Mouse (Mus musculus): Measurements from ENCODE around the gene Nxn. TPM values are rescaled to one million over a fixed set of nuclear protein-coding genes. Genes with fewer than 3 reads are reported as not detected.

The Nxn gene
- polyA plus RNA-seq, 1 experiment from 2014 or later, result 58.6 TPM

DNA sequence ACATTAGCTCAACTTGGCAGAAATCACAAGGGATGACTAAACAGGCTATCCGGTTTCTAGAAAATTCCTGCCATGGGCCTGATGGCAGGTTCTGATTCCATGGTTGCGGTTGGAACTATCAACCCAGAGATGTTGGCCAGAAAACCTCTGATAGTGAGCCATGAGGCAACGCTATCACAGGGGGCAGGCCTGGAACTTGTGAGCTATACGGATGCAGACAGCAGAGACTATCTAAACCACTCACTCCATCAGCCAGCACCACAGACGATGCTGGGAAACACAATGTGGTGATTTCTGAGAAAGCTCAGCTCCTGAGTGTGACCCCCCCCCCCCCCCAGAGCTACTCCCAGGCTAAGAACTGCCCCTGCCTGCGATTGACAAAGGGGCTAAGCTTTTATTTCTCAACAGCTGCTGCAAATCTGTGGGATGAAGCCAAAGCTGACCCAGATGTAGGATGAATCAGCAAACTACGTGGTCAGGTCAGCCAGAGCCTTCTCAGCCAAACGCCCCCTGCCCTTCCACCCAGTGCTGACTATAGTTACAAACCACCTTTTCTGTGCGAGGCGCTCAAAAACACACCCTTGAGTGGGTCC is 112.3 kb downstream of the Nxn start:
- 0 out of 2 replicates have a peak overlapping the region, but pooled peaks have one; percentile 13 for H3K27ac ChIP-seq
- ATAC-seq (ENCODE audit: low FRiP score), result no peak
- no peak overlapping the region for H3K9ac ChIP-seq
- H3K4me3 ChIP-seq (replicated peaks), result no peak overlapping the region
- H3K9me3 ChIP-seq, result no peaks in the 10 kb centered on the region; the same call in 1 of the 2 replicates
- no peaks in the 10 kb centered on the region for H3K27me3 ChIP-seq
- peaks cover 55% of the 10 kb centered on the region for H3K4me1 ChIP-seq
- H3K36me3 ChIP-seq (replicated peaks), result no peaks in the 10 kb centered on the region
- H3K4me2 ChIP-seq, result no peak overlapping the region
- WGBS, result 64% methylated on average over 10 of the region's 10 CpGs

DNA sequence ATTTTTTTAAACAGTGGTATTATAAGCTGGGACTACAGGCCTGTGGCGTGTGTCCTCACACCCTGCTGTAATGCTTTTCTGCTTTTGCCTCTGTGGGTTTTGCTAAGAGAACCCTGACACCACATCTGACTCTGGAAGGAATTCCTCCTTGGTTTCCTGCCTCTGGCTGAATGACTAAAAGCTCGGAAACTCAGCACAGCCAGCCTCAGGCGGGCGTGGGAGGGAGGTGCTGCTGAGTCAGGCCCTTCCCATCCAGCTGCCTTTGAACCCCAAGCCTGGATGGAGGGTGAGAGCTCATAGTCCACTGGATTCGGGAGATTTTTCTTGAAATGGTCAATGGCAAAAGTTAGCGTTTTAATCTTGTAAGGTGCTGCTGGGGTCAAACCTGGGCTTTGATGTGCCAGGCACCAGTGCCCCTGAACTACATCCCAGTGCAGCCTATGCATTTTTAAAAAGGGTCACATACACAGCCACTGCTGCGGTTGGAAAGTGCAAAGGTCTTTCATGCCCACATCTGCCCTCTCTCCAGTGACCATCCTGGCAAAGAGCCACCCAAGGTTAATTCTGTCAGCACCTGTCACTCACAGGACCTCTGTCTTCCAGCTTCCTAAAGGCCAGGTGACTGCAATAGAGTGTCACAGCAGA is 113.4 kb downstream of the Nxn start:
- peaks cover 49% of the 10 kb centered on the region for H3K4me1 ChIP-seq
- H3K27me3 ChIP-seq, result no peaks in the 10 kb centered on the region
- no peaks in the 10 kb centered on the region for H3K36me3 ChIP-seq (replicated peaks)
- 0 out of 2 replicates have a peak overlapping the region, but pooled peaks have one; percentile 25 for H3K27ac ChIP-seq
- H3K9ac ChIP-seq, result no peak overlapping the region
- H3K4me3 ChIP-seq (replicated peaks), result no peak overlapping the region
- no peak for ATAC-seq (ENCODE audit: low FRiP score)
- no peak overlapping the region for H3K4me2 ChIP-seq
- no peaks in the 10 kb centered on the region; the same call in 1 of the 2 replicates for H3K9me3 ChIP-seq
- WGBS, result 74% methylated on average over 7 of the region's 7 CpGs

- Histone ChIP-seq H3K4me1 (peaks cover 46% of the 10 kb centered on the region), H3K4me2 (no peak overlapping the region), H3K4me3 (replicated peaks) (no peak overlapping the region), H3K27ac (no peak overlapping the region), H3K9me3 (no peaks in the 10 kb centered on the region; the same call in 1 of the 2 replicates), H3K36me3 (replicated peaks) (no peaks in the 10 kb centered on the region), H3K9ac (no peak overlapping the region), H3K27me3 (no peaks in the 10 kb centered on the region)
- WGBS, result 97% methylated on average over 6 of the region's 6 CpGs
- no peak for ATAC-seq (ENCODE audit: low FRiP score)
These were observed 115.1 kb downstream of the Nxn start for GRCm38 (mm10) chr11:76283841-76284240.

DNA sequence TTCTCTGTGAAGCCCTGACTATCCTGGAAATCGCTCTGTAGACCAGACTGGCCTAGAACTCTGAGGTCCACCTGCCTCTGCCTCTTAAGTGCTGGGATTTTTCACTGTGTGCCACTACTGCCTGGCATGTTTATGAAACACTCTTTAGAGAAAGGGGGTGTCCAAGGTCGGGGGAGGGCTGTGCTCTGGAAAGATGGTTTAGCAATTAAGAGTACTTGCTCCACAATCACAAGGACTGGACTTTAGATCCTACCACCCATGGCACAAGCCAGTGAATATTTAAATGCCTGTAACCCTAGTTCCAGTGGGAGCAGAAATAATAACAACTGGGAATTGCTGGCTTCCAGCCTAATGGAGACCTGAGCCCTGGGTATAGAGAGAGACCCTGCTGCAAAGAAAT is 119.0 kb downstream of the Nxn start:
- H3K4me3 ChIP-seq (replicated peaks), result no peak overlapping the region
- peaks cover 6% of the 10 kb centered on the region; the same call in 1 of the 2 replicates for H3K36me3 ChIP-seq (replicated peaks)
- no peak for ATAC-seq (ENCODE audit: low FRiP score)
- H3K27me3 ChIP-seq, result no peaks in the 10 kb centered on the region
- 66% methylated on average over 2 of the region's 2 CpGs for WGBS
- H3K9ac ChIP-seq, result no peak overlapping the region
- H3K4me1 ChIP-seq, result peaks cover 17% of the 10 kb centered on the region
- H3K9me3 ChIP-seq, result no peaks in the 10 kb centered on the region; the same call in 1 of the 2 replicates
- peak overlapping the region; percentile 50 for H3K27ac ChIP-seq
- H3K4me2 ChIP-seq, result no peak overlapping the region

DNA sequence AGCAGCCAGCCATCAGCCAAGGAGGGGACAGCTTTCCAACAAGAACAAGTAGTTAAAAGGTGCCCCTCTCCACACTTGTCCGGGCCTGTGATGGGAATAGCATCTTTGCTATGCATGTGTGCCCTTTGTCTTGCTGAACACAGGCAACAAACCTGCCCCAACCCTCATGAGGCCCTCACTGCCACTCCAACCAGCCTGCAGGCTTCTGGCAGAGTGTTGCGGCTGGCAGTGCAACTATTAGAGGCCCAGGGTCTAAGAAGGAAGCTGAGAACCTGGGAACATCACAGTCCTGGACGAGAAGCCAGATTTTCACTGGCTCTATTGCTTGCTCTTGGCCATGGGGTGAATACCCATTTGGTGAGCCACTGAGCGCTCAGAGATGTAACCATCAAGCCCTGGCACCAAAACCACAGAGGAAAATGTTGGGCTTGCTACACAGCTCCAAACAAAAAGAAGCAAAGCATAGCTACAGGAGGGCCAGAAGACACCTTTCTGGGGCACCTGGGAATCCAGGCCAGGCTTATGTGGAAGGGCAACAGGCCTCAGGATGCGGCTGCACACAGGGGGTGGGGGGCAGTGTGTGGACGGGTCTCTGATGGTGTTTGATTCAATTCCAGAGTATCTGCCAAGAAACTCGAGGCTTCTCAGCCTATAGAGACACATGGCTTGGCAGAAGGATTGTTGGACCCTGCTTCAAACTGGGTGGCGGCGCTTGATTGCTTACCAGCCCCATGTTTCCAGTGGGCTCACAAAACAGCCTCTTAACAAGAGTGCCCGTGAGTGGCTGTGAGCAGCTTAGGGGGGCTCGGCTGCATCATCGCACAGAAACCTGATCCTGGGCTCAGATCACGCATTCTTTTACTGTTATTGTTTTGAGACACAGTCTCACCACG is 119.7 kb downstream of the Nxn start:
- no peak for ATAC-seq (ENCODE audit: low FRiP score)
- WGBS, result 50% methylated on average over 14 of the region's 14 CpGs
- H3K27ac ChIP-seq, result peak overlapping the region; percentile 50

DNA sequence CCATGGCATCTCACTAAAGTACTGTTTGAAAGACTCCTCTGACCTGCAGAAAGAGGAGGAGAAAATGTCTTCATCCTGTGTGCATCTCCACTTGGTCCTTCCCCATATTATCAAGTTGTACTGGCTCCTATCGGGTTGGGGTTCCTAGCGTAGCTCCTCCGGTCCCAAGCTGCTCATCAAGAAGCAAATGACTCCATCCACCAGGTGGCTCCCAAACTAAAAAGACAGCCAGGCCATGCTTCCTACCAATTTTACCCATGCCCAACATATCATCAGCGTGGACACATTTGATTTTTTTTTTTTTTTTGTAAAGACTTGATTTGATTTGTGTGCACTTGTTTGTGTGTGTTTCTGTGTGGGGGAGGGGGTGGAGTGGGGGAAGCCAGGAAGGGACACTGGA is 126.5 kb downstream of the Nxn start:
- 90% methylated on average over 4 of the region's 4 CpGs for WGBS
- H3K4me3 ChIP-seq (replicated peaks), result no peak overlapping the region
- H3K9me3 ChIP-seq, result no peaks in the 10 kb centered on the region
- no peak overlapping the region for H3K9ac ChIP-seq
- peaks cover 16% of the 10 kb centered on the region for H3K4me1 ChIP-seq
- H3K4me2 ChIP-seq, result no peak overlapping the region
- no peak overlapping the region for H3K27ac ChIP-seq
- no peaks in the 10 kb centered on the region for H3K27me3 ChIP-seq
- no peak for ATAC-seq (ENCODE audit: low FRiP score)
- H3K36me3 ChIP-seq (replicated peaks), result peaks cover 29% of the 10 kb centered on the region

More for the DNA sequence above, 119.7 kb downstream of the Nxn start:
- no peak overlapping the region for H3K4me2 ChIP-seq
- H3K9me3 ChIP-seq, result no peaks in the 10 kb centered on the region; the same call in 1 of the 2 replicates
- no peaks in the 10 kb centered on the region for H3K27me3 ChIP-seq
- peaks cover 7% of the 10 kb centered on the region; the same call in 1 of the 2 replicates for H3K36me3 ChIP-seq (replicated peaks)
- H3K4me1 ChIP-seq, result peaks cover 17% of the 10 kb centered on the region
- no peak overlapping the region for H3K4me3 ChIP-seq (replicated peaks)
- no peak overlapping the region for H3K9ac ChIP-seq

DNA sequence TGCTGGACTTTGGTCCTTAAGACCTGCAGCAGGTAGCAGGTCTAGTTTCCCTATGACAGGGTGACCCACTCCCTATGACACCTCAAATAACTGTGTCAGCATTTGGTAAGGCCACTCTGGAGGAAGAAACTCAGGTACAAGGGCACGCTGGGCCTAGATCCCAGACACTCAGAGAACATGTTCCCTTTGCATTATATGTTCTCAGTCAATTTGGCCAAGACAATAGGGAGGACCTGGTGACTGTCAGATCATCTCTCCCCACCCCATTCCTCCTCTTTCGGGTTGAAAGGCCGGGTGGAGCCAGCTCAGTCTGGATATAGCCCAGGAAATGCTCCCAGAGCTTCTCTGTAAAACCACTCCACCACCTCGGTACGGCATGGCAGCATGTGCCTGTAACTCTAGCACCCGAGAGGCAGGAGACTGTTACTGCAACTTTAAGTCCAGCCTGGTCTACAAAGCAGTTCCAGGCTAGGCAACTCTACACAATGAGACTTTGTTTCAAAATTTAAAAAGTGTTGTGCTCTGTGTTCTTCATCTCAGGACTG is 130.3 kb downstream of the Nxn start:
- no peak overlapping the region for H3K4me3 ChIP-seq (replicated peaks)
- H3K4me1 ChIP-seq, result peaks cover 34% of the 10 kb centered on the region
- H3K27me3 ChIP-seq, result no peaks in the 10 kb centered on the region
- H3K9me3 ChIP-seq, result no peaks in the 10 kb centered on the region
- peak overlapping the region; percentile 25 for H3K9ac ChIP-seq
- WGBS, result 42% methylated on average over 6 of the region's 6 CpGs
- no peak for ATAC-seq (ENCODE audit: low FRiP score)
- peak overlapping the region; percentile 75 for H3K27ac ChIP-seq
- peaks cover 16% of the 10 kb centered on the region; the same call in 1 of the 2 replicates for H3K36me3 ChIP-seq (replicated peaks)
- H3K4me2 ChIP-seq, result no peak overlapping the region

- H3K9ac ChIP-seq, result peak overlapping the region; percentile 25
These were observed 130.9 kb downstream of the Nxn start for GRCm38 (mm10) chr11:76268001-76268459.

DNA sequence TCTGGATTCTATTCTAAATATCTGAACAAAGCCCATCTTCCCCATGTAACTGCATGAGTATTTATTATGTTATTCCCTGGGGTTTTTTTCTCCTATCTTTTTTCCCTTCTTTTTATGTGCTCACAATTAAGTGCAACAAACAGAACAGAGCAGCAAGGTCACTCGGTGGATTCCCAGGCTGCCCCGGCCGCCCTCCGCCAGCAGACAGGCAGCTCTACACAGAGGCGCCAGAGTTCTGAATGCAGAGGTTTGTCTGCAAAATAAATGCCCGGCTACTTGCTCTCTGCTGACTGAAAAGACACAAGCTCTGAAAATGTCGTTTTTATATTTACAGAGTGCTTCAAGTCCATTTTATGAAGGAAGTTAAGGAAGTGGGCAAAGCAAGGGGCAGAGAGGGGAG is 131.4 kb downstream of the Nxn start:
- H3K4me2 ChIP-seq, result no peak overlapping the region
- no peak for ATAC-seq (ENCODE audit: low FRiP score)

More at GRCm38 (mm10) chr11:76268001-76268459, 130.9 kb downstream of the Nxn start:
- Histone ChIP-seq H3K9me3 (no peaks in the 10 kb centered on the region), H3K36me3 (replicated peaks) (peaks cover 16% of the 10 kb centered on the region; the same call in 1 of the 2 replicates), H3K4me3 (replicated peaks) (no peak overlapping the region), H3K27ac (peak overlapping the region; percentile 75), H3K27me3 (no peaks in the 10 kb centered on the region), H3K4me2 (no peak overlapping the region), H3K4me1 (peaks cover 40% of the 10 kb centered on the region)
- ATAC-seq (ENCODE audit: low FRiP score), result peak; percentile 37; the same call in 1 of the 2 replicates
- 11% methylated on average over 5 of the region's 5 CpGs for WGBS

GRCm38 (mm10) chr11:76262611-76263351 is 136.2 kb downstream of the Nxn start:
- Histone ChIP-seq H3K9me3 (no peaks in the 10 kb centered on the region), H3K9ac (no peak overlapping the region), H3K4me1 (peaks cover 65% of the 10 kb centered on the region), H3K4me3 (replicated peaks) (no peak overlapping the region), H3K36me3 (replicated peaks) (peaks cover 5% of the 10 kb centered on the region; the same call in 1 of the 2 replicates), H3K27ac (peak overlapping the region; percentile 47), H3K4me2 (peak overlapping the region; percentile 6; the same call in 1 of the 2 replicates), H3K27me3 (no peaks in the 10 kb centered on the region)
- ATAC-seq (ENCODE audit: low FRiP score), result peak; percentile 40; the same call in 1 of the 2 replicates
- 9% methylated on average over 19 of the region's 19 CpGs for WGBS

More for the DNA sequence above, 131.4 kb downstream of the Nxn start:
- Histone ChIP-seq H3K4me1 (peaks cover 44% of the 10 kb centered on the region), H3K9ac (0 out of 2 replicates have a peak overlapping the region, but pooled peaks have one; percentile 12), H3K9me3 (no peaks in the 10 kb centered on the region), H3K27ac (peak overlapping the region; percentile 75), H3K27me3 (no peaks in the 10 kb centered on the region), H3K4me3 (replicated peaks) (no peak overlapping the region), H3K36me3 (replicated peaks) (peaks cover 12% of the 10 kb centered on the region; the same call in 1 of the 2 replicates)
- WGBS, result 23% methylated on average over 7 of the region's 7 CpGs

DNA sequence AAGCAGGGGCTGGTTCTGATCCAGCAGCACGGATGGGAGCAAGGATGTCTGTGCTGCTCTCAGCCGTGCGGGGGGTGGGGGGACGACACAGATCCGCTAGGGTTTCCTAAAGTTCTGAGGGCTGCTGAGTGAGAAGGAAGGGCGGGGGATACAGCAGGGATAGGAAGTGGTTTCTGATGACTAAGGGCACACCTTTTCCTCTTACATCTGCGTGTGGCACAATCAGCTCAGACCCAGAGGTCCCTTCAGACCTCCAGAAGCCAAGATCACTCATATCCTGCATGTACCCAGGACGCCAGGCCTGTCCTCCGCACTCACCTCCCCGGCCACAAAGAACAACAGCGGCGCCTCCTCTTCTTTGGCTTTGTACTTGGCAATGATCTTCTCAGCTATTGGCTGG is 137.7 kb downstream of the Nxn start:
- peaks cover 13% of the 10 kb centered on the region; the same call in 1 of the 2 replicates for H3K36me3 ChIP-seq (replicated peaks)
- H3K9ac ChIP-seq, result no peak overlapping the region
- no peak overlapping the region for H3K4me3 ChIP-seq (replicated peaks)
- no peak overlapping the region for H3K4me2 ChIP-seq
- H3K27ac ChIP-seq, result peak overlapping the region; percentile 38; the same call in 1 of the 2 replicates
- H3K9me3 ChIP-seq, result no peaks in the 10 kb centered on the region
- WGBS, result 65% methylated on average over 12 of the region's 12 CpGs
- H3K27me3 ChIP-seq, result no peaks in the 10 kb centered on the region
- ATAC-seq (ENCODE audit: low FRiP score), result no peak
- peaks cover 51% of the 10 kb centered on the region for H3K4me1 ChIP-seq
